Mouse (Mus musculus) intestine, embryonic 16.5 days (tissue): ENCODE measurements around the gene Rtf2. TPM values are rescaled to one million over a fixed set of nuclear protein-coding genes. Genes with fewer than 3 reads are reported as not detected.
A peak's percentile ranks its signal among the peaks of the same experiment; 100 is the strongest.

Experiments
- ATAC-seq: fragments of 200-750 bp; cut with Nextera tagmentation; 2 replicates; pipeline ENCODE4 v1.8.0; 2017; ENCODE audit warnings: moderate TSS enrichment, moderate library complexity
- H3K27ac ChIP-seq: fragments of 300-500 bp; sonication (generic); 2 replicates; pipeline ENCODE4 v1.5.1; 2014; ENCODE audit warnings: mild to moderate bottlenecking, low read length
- H3K27me3 ChIP-seq: fragments of 300-500 bp; sonication (generic); replicated peaks from 2 replicates; pipeline ENCODE4 v1.6.1; 2014; ENCODE audit warnings: low read length, control low read depth, mixed read lengths; ENCODE audit not compliant: control insufficient read depth, insufficient read depth
- H3K36me3 ChIP-seq: fragments of 300-500 bp; sonication (generic); 2 replicates; pipeline ENCODE4 v1.6.1; 2014; ENCODE audit warnings: low read length, control low read depth; ENCODE audit not compliant: control insufficient read depth, insufficient read depth
- H3K4me1 ChIP-seq: fragments of 300-500 bp; sonication (generic); 2 replicates; pipeline ENCODE4 v1.6.1; 2014; ENCODE audit warnings: low read length, control low read depth, mixed read lengths; ENCODE audit not compliant: control insufficient read depth, insufficient read depth
- H3K4me2 ChIP-seq: fragments of 300-500 bp; sonication (generic); 2 replicates; pipeline ENCODE4 v1.6.1; 2014; ENCODE audit warnings: low read depth, low read length, control low read depth
- H3K4me3 ChIP-seq: fragments of 300-500 bp; sonication (generic); 2 replicates; pipeline ENCODE4 v1.5.1; 2014; ENCODE audit warnings: mild to moderate bottlenecking, low read length
- H3K9ac ChIP-seq: fragments of 300-500 bp; sonication (generic); 2 replicates; pipeline ENCODE4 v1.6.1; 2014; ENCODE audit warnings: low read depth, low read length
- H3K9me3 ChIP-seq: fragments of 300-500 bp; sonication (generic); 2 replicates; pipeline ENCODE4 v1.6.1; 2016; ENCODE audit warnings: low read length, control low read depth; ENCODE audit not compliant: control insufficient read depth
- WGBS: fragments of 180-500 bp; shearing (Covaris S2); extraction: QIAGEN DNeasy Blood & Tissue Kit; methylation state at CpG from one replicate; pipeline ENCODE4 v1.1.7; 2014; 5-methylcytosine and 5-hydroxymethylcytosine counted together
- polyA plus RNA-seq: library from polyadenylated mRNA; unstranded; fragments of >200 nt; fragmentation: Nextera tagmentation; extraction: Ambion mirVana; gene quantifications from 2 replicates; pipeline ENCODE4 v1.2.1, GENCODE M21; 2015

The Rtf2 gene
- polyA plus RNA-seq, 1 experiment from 2014 or later, result 79.4 TPM

DNA sequence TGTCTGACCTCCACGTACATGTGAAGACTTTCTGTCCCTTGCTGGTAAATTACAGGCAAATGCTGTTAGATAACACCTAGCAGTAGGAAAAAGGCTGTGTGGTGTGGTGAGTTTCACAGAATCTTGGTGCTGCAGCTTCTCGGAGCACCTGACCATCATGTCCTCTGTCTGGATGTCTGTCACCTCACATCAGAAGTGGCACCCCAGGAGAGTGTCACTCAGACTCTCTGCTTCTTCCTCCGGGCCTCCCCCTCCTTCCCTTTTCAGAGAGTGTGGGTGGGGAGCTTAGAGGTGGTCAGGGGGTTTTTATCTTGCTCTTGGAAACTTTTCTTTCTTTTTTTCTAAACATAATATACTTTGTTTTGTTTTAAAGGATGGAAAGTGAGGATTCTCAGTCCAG is 35.3 kb upstream of the Rtf2 start:
- Histone ChIP-seq H3K4me2 (no peak overlapping the region), H3K27me3 (no peaks in the 10 kb centered on the region), H3K36me3 (no peaks in the 10 kb centered on the region), H3K27ac (no peak overlapping the region), H3K4me3 (no peak overlapping the region), H3K4me1 (no peaks in the 10 kb centered on the region), H3K9ac (no peak overlapping the region), H3K9me3 (no peaks in the 10 kb centered on the region)
- ATAC-seq, result no peak
- 64% methylated on average over 3 of the region's 3 CpGs for WGBS

DNA sequence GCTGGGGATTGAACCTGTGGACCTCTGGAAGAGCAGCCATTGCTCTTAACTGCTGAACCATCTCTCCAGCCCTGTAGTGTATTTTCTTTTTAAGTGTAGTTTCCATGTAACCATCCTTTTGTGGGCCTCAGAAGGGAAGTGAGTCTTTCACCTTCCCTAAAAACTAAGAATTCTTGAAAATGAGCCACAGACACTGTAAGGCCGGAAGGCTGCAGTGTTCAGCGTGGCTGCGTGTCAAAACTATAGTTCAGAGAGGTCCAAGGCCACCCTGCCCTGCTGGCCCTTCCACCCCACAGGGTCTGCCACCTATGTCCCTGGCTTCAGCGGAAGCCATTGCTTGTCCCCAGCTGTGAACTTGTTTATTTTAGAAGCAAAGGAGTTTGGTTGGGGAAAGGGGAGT is 34.2 kb upstream of the Rtf2 start:
- no peak for ATAC-seq
- no peak overlapping the region for H3K4me2 ChIP-seq
- WGBS, result 75% methylated on average over 4 of the region's 4 CpGs
- no peak overlapping the region for H3K4me3 ChIP-seq
- no peaks in the 10 kb centered on the region for H3K36me3 ChIP-seq
- no peaks in the 10 kb centered on the region for H3K9me3 ChIP-seq
- H3K27me3 ChIP-seq, result no peaks in the 10 kb centered on the region
- no peak overlapping the region for H3K9ac ChIP-seq
- no peaks in the 10 kb centered on the region for H3K4me1 ChIP-seq
- no peak overlapping the region for H3K27ac ChIP-seq

DNA sequence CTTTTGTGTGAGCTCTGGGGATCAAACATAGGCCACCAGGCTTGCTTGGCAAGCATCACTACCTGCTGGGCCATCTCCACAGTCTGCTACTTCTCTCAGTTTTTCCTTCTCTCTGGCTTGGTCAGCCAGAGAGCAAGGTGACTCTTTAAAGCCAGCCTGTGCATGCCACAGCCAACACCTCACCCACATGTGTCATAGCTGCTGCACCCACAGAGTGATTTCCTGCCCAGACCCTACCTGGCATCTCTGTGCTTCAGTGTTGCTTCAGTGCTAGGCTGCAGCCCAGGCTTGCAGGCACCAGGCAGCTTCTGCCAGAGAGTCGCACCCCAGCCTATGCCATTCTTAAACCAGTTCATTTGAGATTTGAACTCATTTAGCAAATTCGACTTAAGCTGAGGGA is 32.9 kb upstream of the Rtf2 start:
- Histone ChIP-seq H3K4me3 (no peak overlapping the region), H3K9ac (no peak overlapping the region), H3K4me1 (0 out of 2 replicates have a peak, but pooled peaks cover 2% of the 10 kb centered on the region), H3K36me3 (no peaks in the 10 kb centered on the region), H3K4me2 (no peak overlapping the region), H3K27ac (no peak overlapping the region), H3K27me3 (no peaks in the 10 kb centered on the region), H3K9me3 (no peaks in the 10 kb centered on the region)
- 73% methylated on average over 2 of the region's 2 CpGs for WGBS
- no peak for ATAC-seq

DNA sequence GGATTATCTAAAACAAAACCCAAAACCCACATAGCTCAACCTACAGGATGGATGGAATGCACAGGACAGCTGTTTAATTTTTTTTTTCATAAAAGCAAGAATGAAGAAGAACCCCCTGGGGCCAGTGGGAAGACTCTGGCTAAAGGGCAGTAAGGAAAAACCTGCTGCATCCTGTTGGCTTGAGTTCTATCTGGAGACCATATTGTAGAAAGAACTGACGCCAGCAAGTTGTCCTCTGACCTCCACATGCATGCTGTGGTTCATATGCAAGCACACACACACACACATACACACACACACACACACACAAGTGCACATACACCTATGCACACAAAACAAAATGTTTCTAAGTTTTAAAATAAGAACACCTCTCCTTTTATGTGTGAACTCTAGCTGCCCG is 29.7 kb upstream of the Rtf2 start:
- Histone ChIP-seq H3K27me3 (no peaks in the 10 kb centered on the region), H3K4me1 (peaks cover 5% of the 10 kb centered on the region; the same call in 1 of the 2 replicates), H3K9ac (no peak overlapping the region), H3K4me2 (no peak overlapping the region), H3K36me3 (no peaks in the 10 kb centered on the region), H3K27ac (no peak overlapping the region), H3K4me3 (no peak overlapping the region), H3K9me3 (no peaks in the 10 kb centered on the region)
- ATAC-seq, result no peak
- 82% methylated on average over 2 of the region's 2 CpGs for WGBS

DNA sequence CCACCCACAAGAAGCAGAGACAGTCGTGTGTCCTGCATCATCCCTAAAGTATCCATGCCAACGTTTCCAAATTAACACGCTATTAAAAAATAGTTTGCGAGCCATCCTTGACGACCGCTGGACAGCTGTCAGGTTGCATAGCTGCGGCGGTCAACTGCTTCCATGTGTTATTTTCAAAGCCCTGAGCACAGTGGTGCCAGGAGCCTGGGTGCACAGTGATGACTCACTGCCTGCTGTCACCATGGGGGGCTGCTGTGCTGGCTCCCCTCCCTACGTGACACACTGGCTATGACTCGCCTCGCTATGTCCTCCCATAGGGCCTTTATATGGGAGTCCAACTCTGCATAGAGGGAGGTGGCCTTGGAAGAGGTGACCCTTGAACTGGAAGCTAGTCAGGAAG is 29.3 kb upstream of the Rtf2 start:
- Histone ChIP-seq H3K27me3 (no peaks in the 10 kb centered on the region), H3K4me1 (peaks cover 5% of the 10 kb centered on the region; the same call in 1 of the 2 replicates), H3K4me2 (no peak overlapping the region), H3K36me3 (no peaks in the 10 kb centered on the region), H3K9me3 (no peaks in the 10 kb centered on the region), H3K4me3 (no peak overlapping the region), H3K9ac (no peak overlapping the region), H3K27ac (no peak overlapping the region)
- no peak for ATAC-seq
- 86% methylated on average over 11 of the region's 11 CpGs for WGBS

DNA sequence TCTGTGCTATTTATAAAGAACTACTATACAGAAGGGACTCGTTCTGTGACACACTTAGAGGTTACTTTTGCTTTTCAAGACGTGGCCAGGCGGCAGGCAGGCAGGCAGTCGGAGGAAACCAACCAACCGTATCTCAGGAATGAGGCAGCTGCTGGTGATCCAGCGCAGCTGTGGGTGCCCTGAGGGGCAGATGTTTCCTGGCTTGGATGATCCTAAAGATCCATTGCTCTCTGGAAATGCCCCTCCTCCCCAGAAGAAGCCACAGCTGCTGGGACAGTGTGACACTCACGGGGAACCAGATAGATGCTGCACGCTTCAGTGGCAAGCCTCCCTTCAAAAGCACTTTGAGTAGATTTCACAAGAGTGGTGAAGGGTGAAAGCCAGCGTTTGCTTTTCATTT is 27.9 kb upstream of the Rtf2 start:
- WGBS, result 9% methylated on average over 9 of the region's 9 CpGs
- H3K4me3 ChIP-seq, result no peak overlapping the region
- H3K9me3 ChIP-seq, result no peaks in the 10 kb centered on the region
- no peaks in the 10 kb centered on the region for H3K36me3 ChIP-seq
- no peak overlapping the region for H3K9ac ChIP-seq
- H3K4me1 ChIP-seq, result peaks cover 5% of the 10 kb centered on the region; the same call in 1 of the 2 replicates
- H3K27me3 ChIP-seq, result no peaks in the 10 kb centered on the region
- peak; percentile 23; the same call in 1 of the 2 replicates for ATAC-seq
- H3K27ac ChIP-seq, result no peak overlapping the region
- 0 out of 2 replicates have a peak overlapping the region, but pooled peaks have one; percentile 19 for H3K4me2 ChIP-seq

DNA sequence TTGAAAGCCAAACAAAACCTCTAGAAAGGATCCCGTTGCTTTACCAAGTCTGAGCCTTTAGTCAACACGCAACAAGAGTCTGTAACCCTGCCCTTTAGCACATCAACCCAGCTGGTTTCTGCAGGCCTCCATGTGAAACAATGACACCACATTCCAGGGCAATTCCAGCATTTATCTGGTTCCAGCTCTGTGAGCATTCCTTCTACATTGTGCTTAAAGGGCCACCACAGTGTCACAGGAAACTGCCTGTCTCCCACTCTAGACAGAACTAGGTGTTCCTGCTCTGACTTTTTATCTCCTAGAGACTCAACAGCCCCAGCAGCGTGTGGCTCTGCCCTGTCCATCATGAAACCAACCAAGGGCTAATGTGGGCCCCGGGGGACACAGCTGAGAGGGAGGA is 27.1 kb upstream of the Rtf2 start:
- Histone ChIP-seq H3K36me3 (no peaks in the 10 kb centered on the region), H3K27me3 (no peaks in the 10 kb centered on the region), H3K9ac (no peak overlapping the region), H3K27ac (no peak overlapping the region), H3K4me2 (no peak overlapping the region), H3K9me3 (no peaks in the 10 kb centered on the region), H3K4me3 (no peak overlapping the region), H3K4me1 (peaks cover 5% of the 10 kb centered on the region; the same call in 1 of the 2 replicates)
- ATAC-seq, result no peak
- 26% methylated on average over 4 of the region's 4 CpGs for WGBS

DNA sequence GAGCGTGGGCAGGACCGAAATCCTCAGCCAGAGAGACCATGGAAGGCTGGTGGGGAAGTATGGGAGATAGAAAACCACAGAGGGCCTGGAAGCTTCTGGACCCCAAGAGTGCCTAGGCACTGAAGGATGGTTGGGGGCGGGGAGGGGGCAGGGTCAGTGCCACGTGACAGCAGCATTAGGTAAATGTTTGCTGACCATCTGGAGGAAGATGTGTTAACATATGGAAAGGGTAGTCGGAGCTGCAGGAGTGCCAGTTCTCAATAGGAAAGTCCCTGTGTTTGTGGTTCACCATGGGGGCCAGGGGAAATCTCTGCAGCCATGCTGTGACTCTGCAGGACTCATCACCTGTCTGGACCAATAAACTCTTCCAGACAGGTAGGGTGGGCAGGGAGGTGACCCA is 26.5 kb upstream of the Rtf2 start:
- Histone ChIP-seq H3K27me3 (no peaks in the 10 kb centered on the region), H3K9ac (no peak overlapping the region), H3K4me1 (peaks cover 5% of the 10 kb centered on the region; the same call in 1 of the 2 replicates), H3K27ac (no peak overlapping the region), H3K4me2 (no peak overlapping the region), H3K36me3 (no peaks in the 10 kb centered on the region), H3K4me3 (no peak overlapping the region), H3K9me3 (no peaks in the 10 kb centered on the region)
- ATAC-seq, result no peak
- WGBS, result 47% methylated on average over 5 of the region's 5 CpGs

DNA sequence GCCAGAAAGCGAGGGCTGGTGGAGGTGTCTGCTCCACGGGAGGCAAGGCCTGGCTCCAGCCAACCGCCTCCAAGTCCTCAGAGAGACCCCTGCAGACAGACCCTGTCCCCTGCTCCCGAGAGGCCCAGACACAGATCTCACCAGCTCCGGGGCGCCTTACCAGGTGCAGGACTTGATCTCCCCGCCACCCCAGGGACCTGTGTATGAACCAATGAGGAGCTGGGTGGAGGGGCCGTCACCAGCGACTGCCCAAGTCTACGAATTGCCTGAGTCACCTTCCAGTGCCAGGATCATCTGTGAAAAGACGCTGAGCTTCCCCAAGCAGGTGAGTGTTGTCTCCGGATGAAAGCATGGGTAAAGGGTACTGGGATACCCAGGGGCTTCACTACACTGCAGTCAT is 24.1 kb upstream of the Rtf2 start:
- H3K9ac ChIP-seq, result no peak overlapping the region
- no peaks in the 10 kb centered on the region for H3K36me3 ChIP-seq
- no peak overlapping the region for H3K4me2 ChIP-seq
- H3K4me3 ChIP-seq, result no peak overlapping the region
- no peak overlapping the region for H3K27ac ChIP-seq
- H3K27me3 ChIP-seq, result no peaks in the 10 kb centered on the region
- no peak for ATAC-seq
- WGBS, result 53% methylated on average over 12 of the region's 12 CpGs
- H3K9me3 ChIP-seq, result no peaks in the 10 kb centered on the region
- H3K4me1 ChIP-seq, result peaks cover 5% of the 10 kb centered on the region; the same call in 1 of the 2 replicates

DNA sequence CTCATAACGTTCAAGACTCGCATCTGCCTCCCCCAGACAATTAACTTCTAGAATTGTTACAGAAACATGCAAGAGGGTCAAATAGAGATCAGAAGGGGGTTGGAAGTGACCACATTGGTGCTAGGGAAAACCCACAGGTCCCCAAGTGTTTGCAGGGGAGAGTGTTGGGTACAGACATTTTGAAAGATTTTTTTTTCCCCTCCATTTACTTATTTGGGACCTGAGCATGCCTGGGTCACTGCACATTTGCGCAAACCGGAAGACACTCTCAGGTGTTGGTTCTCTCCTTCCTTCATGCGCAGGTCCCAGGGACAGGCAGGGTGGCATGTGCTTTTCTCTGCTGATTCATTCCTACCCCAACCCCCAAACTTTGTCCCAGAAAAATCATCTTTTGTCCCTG is 23.5 kb upstream of the Rtf2 start:
- Histone ChIP-seq H3K9ac (no peak overlapping the region), H3K27me3 (no peaks in the 10 kb centered on the region), H3K36me3 (no peaks in the 10 kb centered on the region), H3K27ac (no peak overlapping the region), H3K4me1 (peaks cover 5% of the 10 kb centered on the region; the same call in 1 of the 2 replicates), H3K4me2 (no peak overlapping the region), H3K4me3 (no peak overlapping the region), H3K9me3 (no peaks in the 10 kb centered on the region)
- ATAC-seq, result no peak
- 92% methylated on average over 5 of the region's 5 CpGs for WGBS
